Mouse (Mus musculus): ENCODE measurements around the gene Sdr39u1.

DNA sequence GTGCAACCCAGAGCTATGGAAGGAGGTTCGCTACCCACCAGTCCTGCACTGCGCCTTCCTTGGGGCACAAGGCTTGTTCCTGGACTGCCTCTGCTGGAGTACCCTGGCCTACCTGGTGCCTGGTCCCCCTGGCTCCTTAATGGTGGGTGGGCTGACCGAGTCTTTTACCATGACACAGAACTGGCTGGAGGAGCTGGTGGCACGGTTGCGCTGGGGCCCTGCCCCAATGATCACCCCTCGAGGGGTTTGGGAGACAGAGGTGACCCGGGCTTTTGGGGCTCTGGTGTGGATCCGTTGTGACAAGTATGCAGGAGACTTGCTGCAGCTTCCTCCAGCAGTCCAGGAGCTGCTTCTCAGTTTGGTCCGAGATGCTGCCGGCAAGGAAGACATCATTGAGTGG, 37.1 kb downstream of the Sdr39u1 start:
- TF ChIP-seq CTCF (IDR thresholded peaks at IDR 0.05; ENCODE audit: low read depth, low read length) = no peak
- TF ChIP-seq POLR2A (IDR thresholded peaks at IDR 0.05; ENCODE audit: insufficient read depth, low read length) = no peak
